Mouse (Mus musculus) heart, adult 2 months (tissue): ENCODE measurements around the gene Lnp1. TPM values are rescaled to one million over a fixed set of nuclear protein-coding genes. Genes with fewer than 3 reads are reported as not detected.
"Not testable (repeated sequence)": the region's sequence is repeated elsewhere in the genome, so short reads cannot be mapped to it uniquely, and the experiment has no call there.

Source experiments
- DNase-seq, 2 experiments: peaks; one replicate each; pipeline ENCODE4 v3.0.0; 2021
- H3K27ac ChIP-seq: fragments of 200-600 bp; 2 replicates; pipeline ENCODE4 v1.8.1; 2022
- H3K27me3 ChIP-seq: fragments of 200-500 bp; 2 replicates; pipeline ENCODE4 v1.6.1; 2012; ENCODE audit warnings: mild to moderate bottlenecking, low read length, inconsistent platforms, mixed read lengths; ENCODE audit not compliant: control insufficient read depth, insufficient read depth
- H3K36me3 ChIP-seq: fragments of 200-500 bp; 2 replicates; pipeline ENCODE4 v1.6.1; 2012; ENCODE audit warnings: low read length, inconsistent platforms; ENCODE audit not compliant: control insufficient read depth, insufficient read depth
- H3K4me1 ChIP-seq: fragments of 200-500 bp; 2 replicates; pipeline ENCODE4 v1.6.1; 2011; ENCODE audit warnings: low read length; ENCODE audit not compliant: control insufficient read depth, insufficient read depth
- H3K4me3 ChIP-seq: fragments of 200-600 bp; 2 replicates; pipeline ENCODE4 v1.8.1; 2022
- H3K79me2 ChIP-seq: fragments of 200-500 bp; replicated peaks from 2 replicates; pipeline ENCODE4 v1.6.1; 2012; ENCODE audit warnings: mild to moderate bottlenecking, inconsistent platforms, low read length, moderate library complexity, mixed read lengths; ENCODE audit not compliant: control insufficient read depth, insufficient read depth
- H3K9ac ChIP-seq: fragments of 200-500 bp; 2 replicates; pipeline ENCODE4 v1.6.1; 2012; ENCODE audit warnings: low read depth, mild to moderate bottlenecking, control low read depth, inconsistent platforms, low read length, mixed read lengths
- CTCF ChIP-seq: fragments of 200-600 bp; IDR thresholded peaks from 2 replicates; pipeline ENCODE4 v1.8.1; 2022; ENCODE audit warnings: antibody characterized with exemption, mild to moderate bottlenecking, moderate library complexity
- EP300 ChIP-seq: fragments of 200-500 bp; IDR thresholded peaks from 2 replicates; pipeline ENCODE4 v1.6.1; 2011; ENCODE audit warnings: low read depth, low read length, control low read depth; ENCODE audit not compliant: insufficient read depth
- POLR2A ChIP-seq: fragments of 200-500 bp; IDR thresholded peaks from 2 replicates; pipeline ENCODE4 v1.6.1; 2011; ENCODE audit warnings: mild to moderate bottlenecking, low read depth, low read length, control low read depth; ENCODE audit not compliant: insufficient read depth
- WGBS: fragments of 180-500 bp; shearing (Covaris S2); methylation state at CpG from one replicate; pipeline ENCODE4 v1.1.7; 2018; 5-methylcytosine and 5-hydroxymethylcytosine counted together
- intact Hi-C: fragments of 180-260 bp; cut with DNase I; formaldehyde crosslinking; loops from one replicate; pipeline ENCODE4 v1.15.1; 2025
- polyA plus RNA-seq: library from polyadenylated mRNA; depleted of rRNA; stranded (reverse); fragments of >200 nt; gene quantifications from 2 replicates; pipeline ENCODE4 v1.2.3, GENCODE M21; 2012
- total RNA-seq, 2 experiments: library from RNA; stranded (reverse); gene quantifications; 2 replicates each; pipeline ENCODE4 v1.2.3; 2021

The Lnp1 gene
- total and polyA plus RNA-seq, 3 experiments, result not detected

DNA sequence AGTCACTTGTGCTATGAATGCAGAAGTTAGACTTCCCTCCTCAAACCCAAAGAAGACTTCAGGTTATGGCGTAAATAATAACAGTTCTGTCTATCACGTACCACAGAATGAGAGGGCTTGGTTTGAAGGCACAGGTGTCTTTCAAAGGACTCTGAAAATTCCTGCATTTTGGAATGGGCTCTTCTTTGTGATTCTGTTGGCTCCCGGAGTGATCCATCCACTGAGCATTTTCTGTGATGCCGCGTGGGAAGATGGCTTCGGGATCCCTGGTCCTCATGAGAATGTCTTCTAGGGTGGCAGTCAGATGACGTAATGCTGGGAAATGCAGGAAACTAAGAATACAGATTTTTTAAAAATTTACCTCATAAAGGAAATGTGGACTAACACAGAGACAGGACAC lies 10.6 kb downstream of the Lnp1 start:
- no peak for DNase-seq
- no peaks in the 10 kb centered on the region for H3K79me2 ChIP-seq
- no peak overlapping the region for H3K4me3 ChIP-seq
- H3K9ac ChIP-seq, result no peak overlapping the region
- no peaks in the 10 kb centered on the region for H3K36me3 ChIP-seq
- no peak for TF ChIP-seq CTCF
- no peak for TF ChIP-seq POLR2A
- no peak for TF ChIP-seq EP300
- H3K4me1 ChIP-seq, result no peaks in the 10 kb centered on the region
- H3K27ac ChIP-seq, result no peak overlapping the region
- intact Hi-C loops, result no loop called here
- H3K27me3 ChIP-seq, result no peaks in the 10 kb centered on the region
- WGBS, result 83% methylated on average over 7 of the region's 7 CpGs

DNA sequence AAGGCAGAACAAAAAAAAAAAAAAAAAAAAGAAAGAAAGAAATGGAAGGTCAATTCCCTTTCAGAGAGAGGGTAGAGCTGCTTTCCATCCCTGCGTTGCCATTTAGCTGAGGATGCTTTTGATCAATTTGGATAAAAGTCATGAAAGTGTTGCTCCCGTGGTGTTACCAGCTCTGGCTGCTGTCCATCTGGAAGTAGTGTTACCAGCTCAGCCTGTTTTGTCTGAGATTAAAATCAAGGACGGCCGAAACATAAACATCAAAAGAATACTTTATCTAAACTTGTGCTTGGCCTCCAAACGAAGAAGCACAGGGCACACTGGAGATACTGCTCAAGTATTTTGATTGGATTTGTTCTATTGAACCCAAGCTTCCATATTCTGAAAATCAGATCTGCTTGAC lies 18.9 kb downstream of the Lnp1 start:
- Histone ChIP-seq H3K9ac (no peak overlapping the region), H3K27ac (no peak overlapping the region), H3K36me3 (no peaks in the 10 kb centered on the region), H3K4me3 (no peak overlapping the region), H3K79me2 (no peaks in the 10 kb centered on the region), H3K4me1 (no peaks in the 10 kb centered on the region), H3K27me3 (no peaks in the 10 kb centered on the region)
- WGBS, result 50% methylated on average over 5 of the region's 5 CpGs
- DNase-seq, result no peak
- intact Hi-C loops, result no loop called here
- TF ChIP-seq POLR2A, result no peak
- no peak for TF ChIP-seq CTCF
- no peak for TF ChIP-seq EP300

DNA sequence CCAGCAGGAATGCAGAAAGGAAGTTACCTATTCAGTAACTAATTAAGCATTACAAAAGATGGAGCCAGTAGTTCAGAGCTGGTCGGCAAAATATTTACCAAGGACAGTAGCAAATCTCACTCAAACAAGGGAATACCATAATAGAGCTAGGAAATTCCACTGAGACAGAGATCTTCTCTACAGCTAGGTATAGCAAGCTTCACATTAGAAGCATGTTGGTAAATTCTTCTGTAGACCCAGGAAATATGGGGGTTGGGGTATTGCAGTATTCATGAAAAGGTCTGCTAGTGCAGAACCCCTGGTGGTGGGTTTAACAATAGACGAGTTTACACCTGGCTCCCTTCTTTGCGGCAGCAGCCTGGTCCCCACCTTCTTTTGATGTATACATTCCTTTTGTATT lies 25.7 kb downstream of the Lnp1 start:
- H3K9ac ChIP-seq, H3K4me1 ChIP-seq, DNase-seq, H3K36me3 ChIP-seq, H3K27ac ChIP-seq, H3K27me3 ChIP-seq, H3K79me2 ChIP-seq, H3K4me3 ChIP-seq, intact Hi-C loops: not testable (repeated sequence)
- 68% methylated on average over 3 of the region's 3 CpGs for WGBS

DNA sequence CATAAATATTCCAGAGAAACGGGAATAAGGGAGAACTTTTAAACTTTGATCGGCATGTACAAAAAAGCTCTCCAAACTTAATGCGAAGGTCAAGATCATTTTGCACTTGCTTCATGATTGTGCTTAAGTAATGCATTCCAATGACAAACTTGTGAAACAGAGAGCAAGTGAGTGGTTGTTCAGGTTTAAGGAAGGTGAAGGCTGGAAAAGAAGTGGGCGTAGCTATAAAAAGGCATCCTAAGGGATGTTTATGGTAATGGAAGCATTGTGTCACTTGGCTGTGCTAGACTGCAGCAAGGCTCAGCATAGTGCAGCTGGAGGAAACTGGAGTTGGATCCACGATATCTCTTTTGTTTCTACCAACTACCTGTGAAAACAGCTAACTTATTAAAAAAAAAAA lies 36.3 kb downstream of the Lnp1 start:
- H3K79me2 ChIP-seq, result no peaks in the 10 kb centered on the region
- no peaks in the 10 kb centered on the region for H3K4me1 ChIP-seq
- 85% methylated on average over 5 of the region's 5 CpGs for WGBS
- H3K27me3 ChIP-seq, result no peaks in the 10 kb centered on the region
- no peaks in the 10 kb centered on the region for H3K36me3 ChIP-seq
- H3K9ac ChIP-seq, result no peak overlapping the region
- H3K27ac ChIP-seq, result no peak overlapping the region
- H3K4me3 ChIP-seq, result no peak overlapping the region
- TF ChIP-seq POLR2A, result no peak
- no peak for TF ChIP-seq CTCF
- no peak for TF ChIP-seq EP300
- no peak for DNase-seq
- intact Hi-C loops, result no loop called here

DNA sequence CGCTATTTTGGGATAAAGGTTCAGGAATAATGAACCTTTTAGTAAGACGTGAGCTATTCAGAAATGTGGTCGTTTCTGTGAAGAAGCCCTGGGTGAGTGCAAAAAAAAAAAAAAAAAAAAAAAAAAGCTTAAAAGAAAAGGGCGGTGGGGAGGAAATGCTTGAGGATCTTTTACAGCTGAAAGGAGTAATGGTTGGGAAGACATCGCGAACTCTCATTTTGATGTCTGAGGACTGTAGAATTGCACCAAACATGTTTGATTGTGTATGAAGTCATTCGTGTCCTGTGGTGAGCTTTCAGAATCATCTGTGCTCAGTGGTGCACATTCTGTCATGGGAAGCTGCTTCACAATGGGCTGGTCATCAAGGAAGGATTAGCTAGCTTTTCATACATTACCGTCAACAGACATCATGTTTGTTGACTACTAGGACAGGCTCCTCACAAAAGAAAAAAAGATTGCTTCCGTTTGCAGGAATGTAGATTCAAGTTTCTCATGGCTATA lies 41.2 kb downstream of the Lnp1 start:
- Histone ChIP-seq H3K9ac (no peak overlapping the region), H3K27me3 (no peaks in the 10 kb centered on the region)

DNA sequence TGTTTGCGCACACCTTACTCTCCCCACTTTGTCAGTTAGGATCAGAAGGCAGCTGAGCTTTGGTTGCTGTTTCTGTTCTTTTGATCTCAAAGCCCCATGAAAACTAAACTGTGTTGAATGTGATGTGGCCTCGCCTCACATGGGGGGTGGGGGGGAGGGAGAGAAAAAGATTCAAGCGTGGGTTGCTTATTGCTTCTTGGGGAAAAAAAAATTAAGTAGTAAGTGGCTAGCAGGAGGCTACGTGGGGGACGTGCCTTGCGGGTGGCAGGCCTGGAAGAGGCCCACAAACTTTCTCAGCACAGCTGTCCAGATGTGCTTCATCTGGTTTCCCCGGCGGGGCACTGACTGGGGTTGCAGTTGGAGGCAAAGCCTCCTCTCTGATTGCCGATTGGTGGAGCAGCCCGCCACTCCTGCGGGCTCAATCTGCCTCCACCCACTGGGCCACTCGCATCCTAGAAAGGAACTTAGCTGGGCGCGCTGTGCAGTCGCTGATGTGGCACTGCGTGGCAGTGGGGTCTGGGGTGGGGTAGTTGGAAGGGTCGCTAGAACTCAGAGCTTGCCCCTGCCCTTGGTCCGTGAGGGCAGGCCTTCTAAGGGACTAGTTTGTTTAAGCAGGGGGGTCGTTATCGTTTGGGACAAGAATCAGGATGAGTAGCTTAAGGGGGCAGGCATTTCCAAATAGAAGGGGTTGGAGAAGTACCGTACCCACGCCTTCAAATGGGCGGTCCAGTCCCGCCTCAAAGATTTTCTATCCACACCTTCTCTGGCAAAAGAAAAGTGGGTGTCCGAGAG lies 41.8 kb downstream of the Lnp1 start, which contains the start of gene Tmem45a:
Gene Tmem45a (minus strand): TSS at position 343 of the 792 bp plus-strand sequence.
- peak within 1 kb of the TSS; percentile 41 for H3K4me3 ChIP-seq
- no peaks in the 10 kb centered on the region for H3K79me2 ChIP-seq
- no peaks in the 10 kb centered on the region for H3K36me3 ChIP-seq
- H3K9ac ChIP-seq, result peak within 1 kb of the TSS; percentile 61; the same call in 1 of the 2 replicates
- no peaks in the 10 kb centered on the region for H3K27me3 ChIP-seq
- TF ChIP-seq POLR2A (peak; percentile 66), CTCF (no peak), EP300 (no peak)
- peak within 1 kb of the TSS; percentile 47 for H3K27ac ChIP-seq
- 4% methylated on average over 25 of the region's 25 CpGs for WGBS
- DNase-seq, result peak; percentile 90
- H3K4me1 ChIP-seq, result no peaks in the 10 kb centered on the region
- intact Hi-C loops, result no loop called here

More for the DNA sequence above, 41.2 kb downstream of the Lnp1 start:
- H3K27ac ChIP-seq, result no peak overlapping the region
- no peak overlapping the region; the same call in 1 of the 2 replicates for H3K4me3 ChIP-seq
- DNase-seq, result no peak
- TF ChIP-seq EP300 (no peak), POLR2A (no peak), CTCF (no peak)
- no peaks in the 10 kb centered on the region for H3K79me2 ChIP-seq
- intact Hi-C loops, result no loop called here
- no peaks in the 10 kb centered on the region for H3K36me3 ChIP-seq
- 31% methylated on average over 9 of the region's 9 CpGs for WGBS
- H3K4me1 ChIP-seq, result no peaks in the 10 kb centered on the region
